Mouse (Mus musculus): ENCODE data around the gene Ndrg4.

DNA sequence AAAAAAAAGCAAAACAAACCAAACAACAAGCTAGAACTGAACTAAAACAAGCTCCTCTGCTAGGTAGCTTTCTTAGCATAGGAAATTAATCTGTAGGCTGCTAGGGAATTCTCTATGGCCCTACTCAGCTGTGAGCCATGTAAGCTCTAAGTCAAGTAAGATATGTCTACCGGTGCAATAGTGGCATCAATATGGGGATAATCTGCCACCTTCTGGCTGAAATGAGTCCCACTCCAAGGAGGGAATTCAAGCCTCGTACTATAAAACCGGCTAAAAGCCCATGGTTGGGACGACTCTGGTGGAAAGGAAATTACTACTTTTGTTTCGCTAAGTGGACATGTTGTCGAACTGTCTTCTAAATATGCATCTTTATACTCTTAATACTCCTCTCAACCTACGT lies 61.8 kb downstream of the Ndrg4 start:
- TF ChIP-seq CTCF (IDR thresholded peaks at IDR 0.05; ENCODE audit: low read depth) (peak; percentile 34), EP300 (IDR thresholded peaks at IDR 0.05; ENCODE audit: low read depth) (no peak)

Measured in liver, postnatal 0 days (tissue).